Mouse (Mus musculus) forebrain, postnatal 0 days (tissue): ENCODE measurements around the gene Slc35f3. TPM values are rescaled to one million over a fixed set of nuclear protein-coding genes. Genes with fewer than 3 reads are reported as not detected.
"Not testable (repeated sequence)": the region's sequence is repeated elsewhere in the genome, so short reads cannot be mapped to it uniquely, and the experiment has no call there.

ENCODE experiments used
- ATAC-seq: fragments of 200-750 bp; cut with Nextera tagmentation; 2 replicates; pipeline ENCODE4 v1.8.0; 2017; ENCODE audit warnings: mild to moderate bottlenecking, moderate library complexity
- DNase-seq: peaks from one replicate; pipeline ENCODE4 v3.0.0-alpha.2; 2015
- H3K27ac ChIP-seq: fragments of 300-500 bp; sonication (generic); 2 replicates; pipeline ENCODE4 v1.5.1; 2014; ENCODE audit warnings: low read depth, mild to moderate bottlenecking, antibody characterized with exemption, low read length, moderate library complexity, mixed read lengths
- H3K27me3 ChIP-seq: fragments of 300-500 bp; sonication (generic); 2 replicates; pipeline ENCODE4 v1.6.1; 2014; ENCODE audit warnings: mild to moderate bottlenecking, low read length, mixed read lengths; ENCODE audit not compliant: insufficient read depth
- H3K36me3 ChIP-seq: fragments of 300-500 bp; sonication (generic); 2 replicates; pipeline ENCODE4 v1.6.1; 2014; ENCODE audit warnings: mild to moderate bottlenecking, moderate library complexity; ENCODE audit not compliant: insufficient read depth
- H3K4me1 ChIP-seq: fragments of 300-500 bp; sonication (generic); 2 replicates; pipeline ENCODE4 v1.6.1; 2014; ENCODE audit warnings: antibody characterized with exemption; ENCODE audit not compliant: insufficient read depth
- H3K4me2 ChIP-seq: fragments of 300-500 bp; sonication (generic); 2 replicates; pipeline ENCODE4 v1.6.1; 2014; ENCODE audit warnings: low read depth, mild to moderate bottlenecking, moderate library complexity
- H3K4me3 ChIP-seq: fragments of 300-500 bp; sonication (generic); 2 replicates; pipeline ENCODE4 v1.5.1; 2014; ENCODE audit warnings: low read depth, low read length, mixed read lengths
- H3K9ac ChIP-seq: fragments of 300-500 bp; sonication (generic); 2 replicates; pipeline ENCODE4 v1.6.1; 2014; ENCODE audit warnings: mild to moderate bottlenecking
- H3K9me3 ChIP-seq: fragments of 300-500 bp; sonication (generic); 2 replicates; pipeline ENCODE4 v1.6.1; 2016; ENCODE audit warnings: low read length
- CTCF ChIP-seq: sonication (generic); IDR thresholded peaks from 2 replicates; pipeline ENCODE4 v1.5.1; 2016; ENCODE audit warnings: antibody characterized with exemption, control low read depth, low read depth
- WGBS: fragments of 180-500 bp; shearing (Covaris S2); extraction: QIAGEN DNeasy Blood & Tissue Kit; methylation state at CpG from one replicate; pipeline ENCODE4 v1.1.7; 2014; 5-methylcytosine and 5-hydroxymethylcytosine counted together
- polyA plus RNA-seq: library from polyadenylated mRNA; unstranded; fragments of >200 nt; fragmentation: Nextera tagmentation; extraction: Ambion mirVana; gene quantifications from 2 replicates; pipeline ENCODE4 v1.2.1, GENCODE M21; 2015
- total RNA-seq: library from RNA; depleted of rRNA; stranded (reverse); fragments of >200 nt; gene quantifications from 2 replicates; pipeline ENCODE4 v1.2.3, GENCODE M21; 2014

Gene Slc35f3
- total and polyA plus RNA-seq, 2 experiments from 2014 or later = 2.1 to 3.1 TPM

DNA sequence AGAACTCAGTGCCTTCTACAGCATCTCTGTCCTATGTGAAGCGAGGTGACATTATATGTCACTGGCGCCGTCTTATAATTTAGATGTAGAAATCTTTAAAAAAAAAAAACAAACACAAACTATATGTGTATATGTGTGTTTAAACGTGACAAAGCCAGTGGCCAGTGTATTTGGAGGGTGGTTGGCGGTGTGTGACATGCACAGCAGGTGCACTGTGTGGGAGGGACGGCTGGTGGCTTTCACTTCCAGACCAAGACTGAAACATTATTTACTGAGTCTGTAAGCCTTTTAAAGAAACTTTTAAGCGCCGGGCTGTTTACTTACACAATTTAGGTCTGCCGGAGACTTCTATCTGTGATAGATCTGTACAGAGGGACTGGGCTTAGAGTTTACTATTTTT is 97.0 kb downstream of the Slc35f3 start:
- DNase-seq (no peak), ATAC-seq (no peak)
- Histone ChIP-seq H3K4me3 (no peak overlapping the region), H3K36me3 (no peaks in the 10 kb centered on the region), H3K4me1 (no peaks in the 10 kb centered on the region), H3K4me2 (no peak overlapping the region), H3K9ac (no peak overlapping the region), H3K27me3 (no peaks in the 10 kb centered on the region), H3K27ac (no peak overlapping the region), H3K9me3 (no peaks in the 10 kb centered on the region)
- no peak for TF ChIP-seq CTCF
- 68% methylated on average over 9 of the region's 9 CpGs for WGBS

DNA sequence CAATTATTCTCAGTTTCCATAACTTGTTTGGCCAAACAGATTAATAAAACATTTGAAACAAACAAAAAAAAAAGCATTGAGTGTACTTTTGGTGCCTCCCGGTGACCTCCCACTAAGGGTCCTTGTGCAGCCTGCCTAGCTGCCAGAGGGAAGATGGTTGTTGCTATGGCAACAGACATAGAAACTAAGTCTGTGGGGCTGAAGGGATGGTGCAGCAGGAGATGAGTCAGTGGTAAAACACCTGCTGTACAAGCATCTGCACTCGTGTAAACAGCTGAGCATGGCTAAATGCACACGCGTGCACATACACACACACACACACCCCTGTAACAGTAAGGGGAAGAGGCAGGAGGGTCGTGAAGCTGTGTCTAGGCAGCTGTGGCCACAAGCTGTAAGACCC is 97.6 kb downstream of the Slc35f3 start:
- DNase-seq (peak; percentile 35), ATAC-seq (peak; percentile 59)
- Histone ChIP-seq H3K4me3 (no peak overlapping the region), H3K4me2 (no peak overlapping the region), H3K36me3 (no peaks in the 10 kb centered on the region), H3K4me1 (no peaks in the 10 kb centered on the region), H3K27me3 (no peaks in the 10 kb centered on the region), H3K9me3 (no peaks in the 10 kb centered on the region), H3K27ac (no peak overlapping the region), H3K9ac (no peak overlapping the region)
- TF ChIP-seq CTCF = no peak
- 41% methylated on average over 5 of the region's 5 CpGs for WGBS

DNA sequence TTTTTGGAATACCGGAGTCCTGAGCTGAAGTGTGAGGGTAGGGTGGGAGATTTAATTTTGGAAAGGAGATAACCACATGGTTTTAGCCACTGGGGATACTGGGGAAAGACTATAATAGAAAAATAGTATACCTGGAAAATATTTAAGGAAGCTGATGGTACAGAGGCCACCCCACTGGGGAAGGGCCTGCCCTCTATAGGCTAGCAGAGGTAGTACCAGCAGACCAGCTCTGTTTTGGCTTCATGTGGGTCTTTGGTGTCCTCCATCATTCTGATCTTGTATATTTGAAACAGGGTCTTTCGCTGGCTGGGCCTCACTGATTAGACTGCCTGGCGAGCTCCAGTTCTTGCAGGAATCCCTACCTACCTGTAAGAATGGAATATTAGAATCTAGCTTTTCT is 100.0 kb downstream of the Slc35f3 start:
- Histone ChIP-seq H3K27ac (no peak overlapping the region), H3K36me3 (no peaks in the 10 kb centered on the region), H3K9ac (no peak overlapping the region), H3K9me3 (no peaks in the 10 kb centered on the region), H3K4me1 (no peaks in the 10 kb centered on the region), H3K4me2 (no peak overlapping the region), H3K27me3 (no peaks in the 10 kb centered on the region), H3K4me3 (no peak overlapping the region)
- DNase-seq (no peak), ATAC-seq (no peak)
- peak; percentile 25; the same call in 1 of the 2 replicates for TF ChIP-seq CTCF
- WGBS = 78% methylated on average over 3 of the region's 3 CpGs

DNA sequence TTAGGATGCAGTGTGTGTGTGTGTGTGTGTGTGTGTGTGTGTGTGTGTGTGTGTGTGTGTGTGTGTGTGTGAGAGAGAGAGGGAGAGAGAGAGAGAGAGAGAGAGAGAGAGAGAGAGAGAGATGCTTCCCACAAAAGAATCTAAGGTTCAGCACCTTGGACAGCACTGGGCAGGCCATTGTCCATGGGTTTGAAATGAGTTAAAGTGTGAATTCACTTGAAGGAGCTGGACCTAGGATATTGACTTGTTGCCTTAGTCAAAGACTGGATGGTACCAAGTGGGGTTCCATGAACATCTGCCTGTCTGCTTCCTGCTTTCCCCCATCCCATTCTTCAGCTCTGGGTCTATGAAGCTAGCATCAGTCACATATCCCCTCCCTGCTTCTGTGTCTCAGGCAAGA is 106.2 kb downstream of the Slc35f3 start:
- H3K27ac ChIP-seq = peak overlapping the region; percentile 60; the same call in 1 of the 2 replicates
- H3K36me3 ChIP-seq, H3K4me1 ChIP-seq, H3K4me2 ChIP-seq, H3K9me3 ChIP-seq, DNase-seq, H3K27me3 ChIP-seq, H3K4me3 ChIP-seq, H3K9ac ChIP-seq: not testable (repeated sequence)
- 0 out of 2 replicates have a peak, but pooled peaks have one; percentile 32 for ATAC-seq

DNA sequence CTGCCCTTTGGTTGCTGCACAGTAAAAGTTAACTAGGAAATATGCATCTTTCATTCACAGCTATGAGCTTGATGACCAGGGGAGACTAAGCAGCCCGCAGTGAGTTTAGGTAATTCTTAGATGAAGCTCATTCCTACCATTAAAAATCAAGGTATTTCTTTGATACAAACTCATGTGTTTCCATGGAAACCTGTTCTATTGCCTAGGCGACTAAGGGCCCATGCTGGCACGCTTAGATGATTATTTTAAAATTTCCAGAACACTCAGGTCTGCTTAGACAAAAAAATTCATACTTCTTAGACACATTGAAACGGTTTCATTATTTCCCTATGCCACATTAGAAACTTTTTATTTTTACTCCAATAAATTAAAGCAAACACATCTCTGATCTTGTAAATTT is 106.7 kb downstream of the Slc35f3 start:
- DNase-seq = peak; percentile 64
- WGBS = 57% methylated on average over 4 of the region's 4 CpGs

DNA sequence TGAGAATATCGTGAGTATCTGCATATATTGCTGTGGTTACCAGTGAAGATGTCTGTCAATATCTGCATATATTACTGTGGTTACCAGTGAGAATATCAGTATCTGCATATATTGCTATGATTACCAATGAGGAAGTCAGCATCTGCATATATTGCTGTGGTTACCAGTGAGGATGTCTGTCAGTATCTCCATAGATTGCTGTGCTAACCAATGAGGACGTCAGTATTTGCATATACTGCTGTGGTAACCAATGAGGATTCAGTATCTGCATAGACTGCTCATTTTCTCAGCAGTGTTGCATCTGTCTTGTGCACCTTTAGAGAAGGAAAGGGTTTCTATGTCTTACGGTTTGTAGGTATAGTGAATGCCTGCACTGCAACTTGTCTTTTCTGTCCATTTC is 122.5 kb downstream of the Slc35f3 start:
- H3K4me3 ChIP-seq = no peak overlapping the region
- no peak overlapping the region for H3K4me2 ChIP-seq
- peaks cover 2% of the 10 kb centered on the region for H3K36me3 ChIP-seq
- H3K27me3 ChIP-seq = no peaks in the 10 kb centered on the region
- H3K4me1 ChIP-seq = peaks cover 6% of the 10 kb centered on the region
- TF ChIP-seq CTCF = no peak
- 81% methylated on average over 3 of the region's 3 CpGs for WGBS
- no peak overlapping the region for H3K27ac ChIP-seq
- no peak for DNase-seq
- no peak overlapping the region for H3K9ac ChIP-seq
- ATAC-seq = no peak
- no peaks in the 10 kb centered on the region for H3K9me3 ChIP-seq

More for the DNA sequence above, 106.7 kb downstream of the Slc35f3 start:
- Histone ChIP-seq H3K4me1 (no peaks in the 10 kb centered on the region), H3K4me2 (no peak overlapping the region), H3K27ac (peak overlapping the region; percentile 60; the same call in 1 of the 2 replicates), H3K36me3 (no peaks in the 10 kb centered on the region), H3K27me3 (no peaks in the 10 kb centered on the region), H3K9ac (no peak overlapping the region), H3K4me3 (no peak overlapping the region), H3K9me3 (no peaks in the 10 kb centered on the region)
- no peak for TF ChIP-seq CTCF
- ATAC-seq = peak; percentile 77

DNA sequence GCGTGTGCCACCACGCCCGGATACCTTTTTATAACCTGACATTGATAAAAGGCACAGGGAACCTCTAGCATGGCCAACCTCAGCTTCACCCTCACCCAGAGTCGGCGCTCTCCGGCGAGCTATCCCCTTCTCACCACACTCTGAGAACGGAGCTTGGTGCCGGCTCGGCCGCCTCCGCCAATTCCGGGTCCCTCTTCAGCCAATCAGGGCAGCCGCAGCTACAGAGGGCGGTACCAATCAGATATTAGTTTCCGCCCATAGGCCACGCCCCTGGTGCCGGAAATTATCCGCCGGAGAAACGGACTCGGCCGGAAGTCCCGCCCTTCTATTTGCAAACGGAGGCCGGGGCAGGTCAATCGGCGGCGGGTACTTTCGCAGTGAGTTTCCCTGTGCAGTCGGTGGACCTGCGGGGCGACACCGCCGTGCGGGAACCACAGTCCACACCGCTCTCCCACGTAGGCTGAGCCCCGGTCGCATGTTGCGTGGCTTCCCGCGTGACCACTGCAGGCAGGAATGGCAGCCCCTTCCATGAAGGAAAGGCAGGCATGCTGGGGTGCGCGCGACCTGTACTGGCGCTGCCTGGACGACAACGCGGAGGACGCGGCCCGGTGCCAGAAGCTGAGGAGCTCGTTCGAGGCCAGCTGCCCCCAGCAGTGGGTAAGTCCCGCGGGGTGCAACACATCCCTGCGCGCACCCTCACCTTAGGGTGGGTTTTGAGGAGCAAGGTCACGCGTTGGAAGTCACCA is 124.0 kb downstream of the Slc35f3 start, which contains the start of gene Coa6:
Gene Coa6 (plus strand): TSS at position 342 of the 746 bp plus-strand sequence.
- TF ChIP-seq CTCF = peak; percentile 23
- ATAC-seq (peak; percentile 98), DNase-seq (peak; percentile 98)
- Histone ChIP-seq H3K36me3 (peaks cover 17% of the 10 kb centered on the region), H3K27ac (peak within 1 kb of the TSS; percentile 83), H3K4me1 (peaks cover 6% of the 10 kb centered on the region), H3K4me2 (peak within 1 kb of the TSS; percentile 82), H3K9ac (peak within 1 kb of the TSS; percentile 80), H3K27me3 (no peaks in the 10 kb centered on the region), H3K4me3 (peak within 1 kb of the TSS; percentile 69), H3K9me3 (no peaks in the 10 kb centered on the region)
- WGBS = under 1% methylated on average over 61 of the region's 61 CpGs
